Mouse (Mus musculus) intestine, embryonic 14.5 days (tissue): ENCODE results near the gene Cldn10. TPM values are rescaled to one million over a fixed set of nuclear protein-coding genes. Genes with fewer than 3 reads are reported as not detected.

Experiments used
- polyA plus RNA-seq: library from polyadenylated mRNA; unstranded; fragments of >200 nt; fragmentation: Nextera tagmentation; extraction: Ambion mirVana; gene quantifications from 2 replicates; pipeline ENCODE4 v1.2.1, GENCODE M21; 2014

The Cldn10 gene
- polyA plus RNA-seq, 1 experiment from 2014 or later: 14.2 TPM

Other genes starting within 250 kb of the Cldn10 start
- 3.5 and 4.4 TPM in 2 replicates for gene Abcc4, start 81.7 kb upstream of the Cldn10 start, polyA plus RNA-seq
- gene Dzip1, start 137.6 kb downstream of the Cldn10 start, polyA plus RNA-seq: 16.4 and 19.5 TPM in 2 replicates
- gene Dnajc3, start 150.1 kb downstream of the Cldn10 start, polyA plus RNA-seq: 34.4 and 40.9 TPM in 2 replicates